Mouse (Mus musculus) gastrocnemius, adult 2 months (tissue): ENCODE data around the gene Cd80. TPM values are rescaled to one million over a fixed set of nuclear protein-coding genes. Genes with fewer than 3 reads are reported as not detected.

Experiments
- DNase-seq: peaks from one replicate; pipeline ENCODE4 v3.0.0; 2022
- H3K27ac ChIP-seq: fragments of 200-600 bp; 2 replicates; pipeline ENCODE4 v1.8.1; 2022; ENCODE audit warnings: mild to moderate bottlenecking
- H3K4me3 ChIP-seq: fragments of 200-600 bp; 2 replicates; pipeline ENCODE4 v1.8.1; 2022; ENCODE audit warnings: mild to moderate bottlenecking, moderate library complexity
- CTCF ChIP-seq: fragments of 200-600 bp; IDR thresholded peaks from 2 replicates; pipeline ENCODE4 v1.8.1; 2022; ENCODE audit warnings: antibody characterized with exemption, mild to moderate bottlenecking, moderate library complexity
- intact Hi-C: fragments of 180-260 bp; cut with DNase I; formaldehyde crosslinking; loops from one replicate; pipeline ENCODE4 v1.15.1; 2025
- total RNA-seq, 2 experiments: library from RNA; stranded (reverse); gene quantifications; 2 replicates each; pipeline ENCODE4 v1.2.3; 2021

Gene Cd80
- total RNA-seq, 2 experiments from 2014 or later: 0.13 to 0.31 TPM

DNA sequence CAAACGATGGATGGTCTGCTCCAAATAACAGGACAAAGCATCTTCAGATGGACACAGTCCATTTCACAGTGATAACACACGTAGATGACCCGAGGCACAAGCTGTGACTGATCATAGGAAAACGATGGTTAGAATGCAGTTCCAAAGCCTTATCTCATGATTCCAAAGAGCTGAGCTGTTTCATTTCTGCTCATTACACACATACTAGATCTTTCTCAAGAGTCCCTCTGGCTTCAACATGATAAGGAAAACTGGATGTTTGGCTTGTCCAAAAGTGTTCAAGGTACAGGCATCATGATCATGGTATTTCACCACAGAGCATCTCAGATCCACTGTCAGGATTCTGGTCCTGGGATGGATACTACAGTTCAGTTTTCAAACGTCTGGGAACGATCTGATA is 70.9 kb downstream of the Cd80 start:
- no peak for DNase-seq
- Histone ChIP-seq H3K4me3 (no peak overlapping the region), H3K27ac (no peak overlapping the region)
- intact Hi-C loops: no loop called here
- no peak for TF ChIP-seq CTCF

DNA sequence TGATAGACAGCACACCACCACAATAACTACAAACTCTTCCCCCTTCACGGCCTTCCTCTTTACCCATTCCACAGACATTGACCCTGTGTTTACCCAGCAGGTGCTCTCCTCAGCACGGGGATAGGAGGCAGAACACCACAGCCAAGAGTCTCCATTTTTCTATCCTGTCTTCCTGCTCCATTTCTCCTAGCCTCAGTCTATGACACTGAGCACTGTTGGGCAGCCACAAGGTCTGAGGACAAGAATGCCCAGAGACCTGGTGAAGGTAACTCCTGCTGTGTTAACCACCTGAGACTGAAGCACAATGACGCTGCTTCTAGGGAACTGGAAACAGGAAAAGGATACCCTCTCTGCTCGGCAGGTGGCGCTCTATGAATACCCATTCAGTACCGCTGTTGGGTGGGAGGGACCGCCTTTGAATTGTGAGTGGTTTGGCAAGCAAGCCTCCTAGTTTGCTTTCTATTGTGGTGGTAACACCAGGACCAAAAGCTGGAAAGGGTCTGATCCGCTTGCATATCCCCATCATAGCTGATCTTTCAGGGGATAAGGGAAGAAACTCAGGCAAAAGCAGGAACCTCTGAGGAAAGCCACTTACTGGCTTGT is 81.3 kb downstream of the Cd80 start:
- no peak overlapping the region for H3K27ac ChIP-seq
- intact Hi-C loops: loop anchor here (1.0 to 10.0 kb wide), 2 partner anchors 188 to 276 kb away; no protein-coding TSS in a partner anchor
- H3K4me3 ChIP-seq: no peak overlapping the region
- TF ChIP-seq CTCF: peak; percentile 88
- DNase-seq: peak; percentile 79

- intact Hi-C loops: loop anchor here (10.0 kb wide), 1 partner anchor 186 kb away; no protein-coding TSS in a partner anchor
- no peak overlapping the region for H3K27ac ChIP-seq
- H3K4me3 ChIP-seq: no peak overlapping the region
- no peak for TF ChIP-seq CTCF
- no peak for DNase-seq
Measured at GRCm38 (mm10) chr16:38538716-38539380, 83.5 kb downstream of the Cd80 start.

Other genes starting within 250 kb of the Cd80 start
- gene Nr1i2, start 160.7 kb upstream of the Cd80 start, total RNA-seq: not detected
- not detected for gene Maats1, start 113.4 kb upstream of the Cd80 start, total RNA-seq
- gene Cox17, start 108.6 kb upstream of the Cd80 start, total RNA-seq: 100 to 1,000 TPM; 138 to 190 TPM
- not detected for gene Gm21987, start 108.5 kb upstream of the Cd80 start, total RNA-seq
- 10 to 100 TPM; 55.5 to 61.6 TPM for gene Popdc2, start 93.4 kb upstream of the Cd80 start, total RNA-seq
- 1 to 10 TPM; 5.3 to 6.3 TPM for gene Pla1a, start 22.4 kb upstream of the Cd80 start, total RNA-seq
- gene Adprh, start 2.9 kb upstream of the Cd80 start, total RNA-seq: 10 to 100 TPM; 17.5 to 20.9 TPM
- gene Timmdc1, start 67.1 kb downstream of the Cd80 start, total RNA-seq: 10 to 100 TPM; 40.9 to 54.9 TPM
- gene Poglut1, start 94.7 kb downstream of the Cd80 start, total RNA-seq: 1 to 10 TPM; 8.5 TPM
- 10 to 100 TPM; 17.4 to 20.7 TPM for gene Tmem39a, start 103.1 kb downstream of the Cd80 start, total RNA-seq